Mouse (Mus musculus): ENCODE data around the gene Ror2. TPM values are rescaled to one million over a fixed set of nuclear protein-coding genes. Genes with fewer than 3 reads are reported as not detected.

Gene Ror2
- polyA plus RNA-seq, 1 experiment from 2014 or later = 17.1 TPM

DNA sequence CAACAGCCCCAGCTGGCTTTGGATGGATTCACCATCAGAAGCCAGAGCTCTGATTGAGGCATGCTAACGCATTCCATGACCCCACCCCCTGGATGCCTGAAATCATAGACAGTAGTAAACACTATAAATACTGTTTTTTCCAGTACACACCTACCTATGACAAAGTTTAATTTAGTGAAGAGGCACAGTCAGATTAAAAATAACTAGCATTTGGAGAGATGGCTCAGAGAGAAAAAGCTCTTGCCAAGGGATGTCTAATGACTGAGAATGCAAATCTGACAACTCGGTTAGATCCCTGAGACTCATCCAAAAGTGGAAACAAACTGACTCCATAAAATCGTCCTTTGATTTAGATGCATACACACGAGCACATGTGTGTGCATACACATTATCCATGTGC, 15.4 kb downstream of the Ror2 start:
- Histone ChIP-seq H3K4me2 (no peak overlapping the region), H3K27me3 (no peaks in the 10 kb centered on the region), H3K4me3 (no peak overlapping the region), H3K27ac (no peak overlapping the region), H3K4me1 (peaks cover 41% of the 10 kb centered on the region), H3K36me3 (no peaks in the 10 kb centered on the region), H3K9me3 (no peaks in the 10 kb centered on the region), H3K9ac (no peak overlapping the region)
- no peak for ATAC-seq (ENCODE audit: borderline replicate concordance, extremely low read depth, low FRiP score, low TSS enrichment)
- 72% methylated on average over 4 of the region's 4 CpGs for WGBS

DNA sequence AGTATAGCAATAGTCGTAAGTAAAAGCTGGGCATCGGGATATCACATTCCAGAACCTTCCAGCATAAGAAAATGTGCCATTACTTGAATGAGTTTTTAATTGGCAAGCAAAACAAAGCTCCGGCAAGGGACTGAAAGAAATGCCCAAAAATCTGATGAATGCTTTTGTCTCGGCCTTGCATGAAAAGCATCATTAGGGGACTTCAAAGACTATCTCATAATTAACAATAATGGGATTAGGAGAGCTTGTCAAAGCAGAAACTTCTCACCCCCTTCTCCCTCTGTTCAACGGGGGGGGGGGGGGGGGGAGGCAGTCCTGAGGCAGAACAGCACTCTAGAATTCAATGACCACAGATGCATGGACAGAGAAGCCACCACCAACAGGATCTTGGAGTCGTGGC, 17.4 kb downstream of the Ror2 start:
- Histone ChIP-seq H3K4me3 (no peak overlapping the region), H3K4me1 (peaks cover 47% of the 10 kb centered on the region), H3K27me3 (no peaks in the 10 kb centered on the region), H3K27ac (no peak overlapping the region), H3K9ac (no peak overlapping the region), H3K9me3 (no peaks in the 10 kb centered on the region), H3K36me3 (no peaks in the 10 kb centered on the region), H3K4me2 (no peak overlapping the region)
- no peak for ATAC-seq (ENCODE audit: borderline replicate concordance, extremely low read depth, low FRiP score, low TSS enrichment)
- 55% methylated on average over 6 of the region's 6 CpGs for WGBS

DNA sequence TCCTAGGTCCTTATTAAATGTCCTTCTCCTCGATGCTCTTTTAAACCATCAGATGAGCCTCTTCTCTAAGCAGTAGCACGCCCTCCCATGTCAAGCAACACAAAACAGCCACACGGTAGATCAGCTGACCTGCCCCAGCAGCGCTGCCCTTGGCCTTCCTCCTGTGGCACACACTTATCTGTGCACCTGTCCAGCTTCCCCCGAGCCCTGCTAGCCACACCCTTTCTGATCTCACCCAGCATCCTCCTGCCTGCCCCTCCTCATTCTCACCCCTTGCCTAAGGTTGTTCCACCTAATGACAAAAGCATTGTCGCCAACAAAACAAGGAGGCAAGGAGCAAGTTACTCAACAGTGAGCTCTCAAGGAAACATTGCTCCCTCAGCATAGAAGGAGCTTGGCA, 18.1 kb downstream of the Ror2 start:
- no peaks in the 10 kb centered on the region for H3K36me3 ChIP-seq
- 53% methylated on average over 6 of the region's 6 CpGs for WGBS
- H3K9ac ChIP-seq = no peak overlapping the region
- ATAC-seq (ENCODE audit: borderline replicate concordance, extremely low read depth, low FRiP score, low TSS enrichment) = no peak
- H3K4me3 ChIP-seq = no peak overlapping the region
- H3K9me3 ChIP-seq = no peaks in the 10 kb centered on the region
- H3K4me2 ChIP-seq = no peak overlapping the region
- H3K27me3 ChIP-seq = no peaks in the 10 kb centered on the region
- no peak overlapping the region for H3K27ac ChIP-seq
- H3K4me1 ChIP-seq = peaks cover 54% of the 10 kb centered on the region

DNA sequence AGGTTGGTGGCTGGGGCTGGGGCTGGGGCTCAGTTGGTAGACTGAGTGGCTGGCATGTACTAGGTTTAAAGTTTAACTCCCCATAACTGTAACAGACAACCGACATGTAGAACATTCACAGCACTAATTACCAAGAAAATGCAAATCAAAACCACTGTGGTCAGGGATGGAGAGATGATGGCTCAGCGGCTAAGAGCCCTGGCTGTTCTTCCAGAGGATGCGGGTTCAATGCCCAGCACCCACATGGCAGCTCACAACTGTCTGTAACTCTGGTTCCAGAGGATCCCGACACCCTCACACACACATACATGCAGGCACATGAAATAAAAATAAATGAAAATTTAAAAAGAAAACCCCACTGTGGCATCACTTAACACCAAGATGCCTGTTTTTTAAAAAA, 18.8 kb downstream of the Ror2 start:
- Histone ChIP-seq H3K27me3 (no peaks in the 10 kb centered on the region), H3K27ac (0 out of 2 replicates have a peak overlapping the region, but pooled peaks have one; percentile 44), H3K9me3 (no peaks in the 10 kb centered on the region), H3K36me3 (no peaks in the 10 kb centered on the region), H3K4me2 (no peak overlapping the region), H3K9ac (no peak overlapping the region), H3K4me3 (no peak overlapping the region), H3K4me1 (peaks cover 59% of the 10 kb centered on the region)
- 90% methylated on average over 4 of the region's 4 CpGs for WGBS
- no peak for ATAC-seq (ENCODE audit: borderline replicate concordance, extremely low read depth, low FRiP score, low TSS enrichment)

DNA sequence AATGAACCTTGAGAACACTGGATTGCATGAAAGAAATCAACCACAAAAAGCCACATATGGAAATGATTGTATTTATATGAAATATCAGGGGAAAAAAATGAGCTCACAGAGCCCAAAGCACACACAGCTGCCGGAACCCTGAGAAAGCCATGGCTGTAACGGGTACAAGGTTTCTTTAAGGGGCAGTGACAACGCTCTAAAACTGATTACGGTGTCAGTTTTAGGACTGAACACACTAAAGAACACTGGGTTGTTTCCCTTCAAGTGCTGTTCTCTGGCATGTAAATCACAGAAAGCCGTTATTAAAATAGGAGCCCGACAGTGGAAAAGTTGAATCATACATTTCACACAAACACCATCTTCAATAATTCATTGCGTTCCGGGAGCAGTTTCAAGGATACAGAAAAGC, 19.4 kb downstream of the Ror2 start:
- Histone ChIP-seq H3K4me2 (peak overlapping the region; percentile 6; the same call in 1 of the 2 replicates), H3K9ac (peak overlapping the region; percentile 9; the same call in 1 of the 2 replicates), H3K4me1 (peaks cover 64% of the 10 kb centered on the region), H3K36me3 (no peaks in the 10 kb centered on the region), H3K9me3 (no peaks in the 10 kb centered on the region), H3K4me3 (no peak overlapping the region), H3K27ac (peak overlapping the region; percentile 44), H3K27me3 (no peaks in the 10 kb centered on the region)
- 48% methylated on average over 8 of the region's 8 CpGs for WGBS
- ATAC-seq (ENCODE audit: borderline replicate concordance, extremely low read depth, low FRiP score, low TSS enrichment) = no peak

DNA sequence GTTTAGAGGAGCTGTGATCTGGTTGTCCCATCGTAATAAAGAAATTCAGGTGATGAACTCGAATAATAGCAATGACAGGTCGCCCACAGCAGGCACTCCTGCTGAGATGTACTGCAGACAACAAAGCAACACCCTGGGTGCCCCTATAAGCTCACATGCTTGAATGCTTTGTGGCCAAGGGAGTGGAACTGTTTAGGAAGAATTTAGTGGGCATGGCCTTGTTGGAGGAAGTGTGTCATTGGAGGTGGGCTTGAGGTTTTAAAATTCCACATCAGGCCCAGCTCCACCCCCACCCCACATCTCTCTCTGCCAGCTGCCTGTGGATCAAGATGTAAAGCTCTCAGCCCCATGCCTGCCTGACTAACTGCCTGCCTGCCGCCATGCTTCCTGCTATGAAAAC, 21.0 kb downstream of the Ror2 start:
- Histone ChIP-seq H3K9me3 (no peaks in the 10 kb centered on the region), H3K27me3 (no peaks in the 10 kb centered on the region), H3K27ac (no peak overlapping the region), H3K4me3 (no peak overlapping the region), H3K36me3 (no peaks in the 10 kb centered on the region), H3K4me2 (no peak overlapping the region), H3K4me1 (peaks cover 79% of the 10 kb centered on the region), H3K9ac (no peak overlapping the region)
- no peak for ATAC-seq (ENCODE audit: borderline replicate concordance, extremely low read depth, low FRiP score, low TSS enrichment)
- 83% methylated on average over 4 of the region's 4 CpGs for WGBS

DNA sequence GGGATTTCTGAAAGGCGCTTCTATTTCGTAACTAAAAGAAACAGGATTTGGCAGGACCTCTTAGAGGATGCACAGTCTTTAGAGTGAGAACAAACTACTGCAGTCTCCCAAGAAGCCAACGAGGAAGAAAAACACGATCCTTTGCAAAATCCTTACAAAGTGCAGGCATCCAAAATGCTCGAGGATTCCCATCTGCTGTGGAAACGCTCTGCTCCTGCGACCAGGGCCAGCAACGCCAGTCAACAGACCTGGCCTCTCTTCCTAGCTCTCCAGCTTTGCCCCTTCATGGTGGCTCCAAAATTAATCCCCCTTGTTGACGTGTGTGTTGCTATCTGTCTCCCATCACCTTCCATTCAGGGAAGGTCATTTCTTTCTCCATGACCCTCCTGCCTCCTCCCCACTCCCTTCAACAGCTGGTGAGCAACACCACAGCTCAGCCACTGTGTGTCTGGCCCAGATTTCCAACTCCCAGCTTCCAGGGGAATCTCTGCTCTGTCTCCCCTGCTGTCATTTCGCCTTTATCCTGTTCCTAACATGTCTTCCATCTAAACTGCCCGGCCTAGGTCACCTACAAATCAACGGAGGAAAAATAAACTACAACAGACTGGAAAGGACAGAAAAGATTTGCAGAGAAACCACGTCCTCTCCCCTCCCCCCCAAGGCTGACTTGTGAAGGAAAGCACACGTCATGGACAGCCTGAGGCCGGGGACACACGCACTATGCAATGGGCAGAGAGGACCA, 23.2 kb downstream of the Ror2 start:
- peak overlapping the region; percentile 89 for H3K27ac ChIP-seq
- 33% methylated on average over 16 of the region's 16 CpGs for WGBS
- ATAC-seq (ENCODE audit: borderline replicate concordance, extremely low read depth, low FRiP score, low TSS enrichment) = peak; percentile 84
- peaks cover 91% of the 10 kb centered on the region for H3K4me1 ChIP-seq
- no peaks in the 10 kb centered on the region for H3K36me3 ChIP-seq
- H3K9me3 ChIP-seq = no peaks in the 10 kb centered on the region
- H3K27me3 ChIP-seq = no peaks in the 10 kb centered on the region
- no peak overlapping the region for H3K4me3 ChIP-seq
- no peak overlapping the region for H3K9ac ChIP-seq
- peak overlapping the region; percentile 5; the same call in 1 of the 2 replicates for H3K4me2 ChIP-seq

DNA sequence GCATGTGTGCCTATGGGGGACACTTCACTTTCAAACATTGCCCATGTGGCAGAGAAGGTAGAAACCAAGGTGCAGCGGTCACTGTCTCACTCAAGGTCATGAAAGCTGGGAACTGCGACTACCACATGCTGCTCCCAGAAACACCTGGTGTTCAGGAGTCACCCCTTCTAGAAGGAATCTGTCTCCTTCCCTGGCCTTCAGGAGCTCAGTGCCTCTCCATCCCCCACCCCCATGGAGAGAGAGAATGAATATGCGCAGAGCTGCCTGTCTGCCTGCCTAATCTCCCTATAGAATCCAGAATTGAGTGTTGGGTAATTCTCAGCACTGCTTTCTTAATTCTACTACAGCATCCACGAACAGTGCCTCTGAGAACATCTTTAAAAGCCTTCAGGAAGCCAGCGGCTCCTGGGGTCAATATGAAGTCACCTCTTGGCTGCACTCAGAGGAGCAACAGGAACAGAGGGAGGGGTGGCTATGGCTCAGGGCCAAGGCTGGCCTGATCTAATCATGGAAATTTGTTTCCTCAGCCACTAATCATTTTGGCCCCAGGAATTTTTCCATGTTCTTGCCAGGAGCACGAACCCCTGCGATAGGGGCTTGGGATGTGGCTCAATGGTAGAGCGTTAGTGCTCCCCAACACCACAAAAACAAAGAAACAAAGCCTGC, 24.7 kb downstream of the Ror2 start:
- Histone ChIP-seq H3K27ac (peak overlapping the region; percentile 89), H3K36me3 (no peaks in the 10 kb centered on the region), H3K4me1 (peaks cover 89% of the 10 kb centered on the region), H3K9ac (no peak overlapping the region), H3K4me2 (no peak overlapping the region), H3K9me3 (no peaks in the 10 kb centered on the region), H3K27me3 (no peaks in the 10 kb centered on the region), H3K4me3 (no peak overlapping the region)
- peak; percentile 50 for ATAC-seq (ENCODE audit: borderline replicate concordance, extremely low read depth, low FRiP score, low TSS enrichment)
- WGBS = 39% methylated on average over 8 of the region's 8 CpGs

DNA sequence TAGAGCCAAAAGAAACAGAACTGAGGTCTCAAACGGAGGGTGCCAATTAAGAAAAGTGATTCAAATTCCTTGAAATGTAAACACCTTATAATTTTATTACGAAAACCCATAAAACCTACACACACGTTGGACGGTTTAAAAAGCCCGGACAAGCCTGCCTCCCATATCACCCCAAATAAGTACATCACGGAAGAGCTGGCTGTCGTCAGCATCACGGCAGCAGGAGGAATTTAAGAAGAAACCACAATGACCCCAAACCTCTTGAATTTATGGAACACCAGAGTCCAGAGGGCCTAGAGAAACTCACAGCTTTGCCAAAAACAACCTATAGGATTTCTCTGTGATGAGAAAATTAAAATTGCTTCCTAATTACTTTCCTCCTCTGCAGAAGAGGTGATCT, 27.0 kb downstream of the Ror2 start:
- no peak overlapping the region for H3K9ac ChIP-seq
- no peak for ATAC-seq (ENCODE audit: borderline replicate concordance, extremely low read depth, low FRiP score, low TSS enrichment)
- H3K9me3 ChIP-seq = no peaks in the 10 kb centered on the region
- H3K4me2 ChIP-seq = no peak overlapping the region
- 38% methylated on average over 8 of the region's 8 CpGs for WGBS
- H3K36me3 ChIP-seq = no peaks in the 10 kb centered on the region
- no peak overlapping the region for H3K27ac ChIP-seq
- H3K4me1 ChIP-seq = peaks cover 73% of the 10 kb centered on the region
- H3K27me3 ChIP-seq = no peaks in the 10 kb centered on the region
- no peak overlapping the region for H3K4me3 ChIP-seq

DNA sequence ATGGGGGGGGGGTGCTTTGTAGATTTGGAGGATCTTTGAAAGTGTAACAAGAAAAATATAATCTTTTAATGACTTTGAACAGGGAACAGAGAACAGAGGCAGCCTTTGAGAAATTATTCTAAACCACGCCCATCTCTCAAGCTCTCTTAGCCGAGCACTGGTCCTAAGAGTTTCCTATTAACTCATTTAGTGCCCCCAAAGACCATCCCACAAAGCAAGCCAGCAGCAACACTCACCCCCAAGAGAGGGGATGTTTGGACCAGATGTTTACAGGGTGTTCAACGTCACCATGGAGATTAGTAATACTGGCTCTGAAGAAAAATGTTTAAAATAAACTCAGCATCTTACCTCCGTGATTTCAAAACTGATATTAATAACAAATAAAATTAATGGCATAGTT, 27.4 kb downstream of the Ror2 start:
- Histone ChIP-seq H3K27ac (no peak overlapping the region), H3K4me2 (no peak overlapping the region), H3K9me3 (no peaks in the 10 kb centered on the region), H3K4me1 (peaks cover 69% of the 10 kb centered on the region), H3K36me3 (no peaks in the 10 kb centered on the region), H3K4me3 (no peak overlapping the region), H3K9ac (no peak overlapping the region), H3K27me3 (no peaks in the 10 kb centered on the region)
- ATAC-seq (ENCODE audit: borderline replicate concordance, extremely low read depth, low FRiP score, low TSS enrichment) = no peak
- WGBS = 20% methylated on average over 4 of the region's 4 CpGs

DNA sequence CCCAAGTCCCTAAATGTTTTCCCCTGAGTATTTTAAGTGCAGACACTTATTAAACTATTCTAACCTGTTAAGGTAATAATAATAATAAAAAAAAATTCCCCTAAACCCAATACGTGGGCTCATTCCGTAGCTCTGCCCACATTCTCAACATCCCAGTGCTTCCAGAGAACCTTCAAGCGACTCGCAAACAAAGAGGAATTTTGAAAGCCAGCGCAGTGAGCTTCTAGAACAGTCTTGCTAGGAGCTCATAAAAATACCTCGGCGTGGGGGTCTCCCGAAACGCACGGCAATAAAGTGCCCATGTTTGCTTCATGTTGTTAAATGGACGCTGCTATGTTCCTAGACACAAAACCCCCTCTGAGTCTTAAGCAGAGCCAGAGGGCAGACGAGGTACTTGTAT, 32.7 kb downstream of the Ror2 start:
- Histone ChIP-seq H3K4me1 (peaks cover 40% of the 10 kb centered on the region), H3K4me3 (no peak overlapping the region), H3K9ac (no peak overlapping the region), H3K9me3 (no peaks in the 10 kb centered on the region), H3K36me3 (no peaks in the 10 kb centered on the region), H3K27ac (no peak overlapping the region), H3K27me3 (no peaks in the 10 kb centered on the region), H3K4me2 (no peak overlapping the region)
- WGBS = 89% methylated on average over 12 of the region's 12 CpGs
- ATAC-seq (ENCODE audit: borderline replicate concordance, extremely low read depth, low FRiP score, low TSS enrichment) = no peak

DNA sequence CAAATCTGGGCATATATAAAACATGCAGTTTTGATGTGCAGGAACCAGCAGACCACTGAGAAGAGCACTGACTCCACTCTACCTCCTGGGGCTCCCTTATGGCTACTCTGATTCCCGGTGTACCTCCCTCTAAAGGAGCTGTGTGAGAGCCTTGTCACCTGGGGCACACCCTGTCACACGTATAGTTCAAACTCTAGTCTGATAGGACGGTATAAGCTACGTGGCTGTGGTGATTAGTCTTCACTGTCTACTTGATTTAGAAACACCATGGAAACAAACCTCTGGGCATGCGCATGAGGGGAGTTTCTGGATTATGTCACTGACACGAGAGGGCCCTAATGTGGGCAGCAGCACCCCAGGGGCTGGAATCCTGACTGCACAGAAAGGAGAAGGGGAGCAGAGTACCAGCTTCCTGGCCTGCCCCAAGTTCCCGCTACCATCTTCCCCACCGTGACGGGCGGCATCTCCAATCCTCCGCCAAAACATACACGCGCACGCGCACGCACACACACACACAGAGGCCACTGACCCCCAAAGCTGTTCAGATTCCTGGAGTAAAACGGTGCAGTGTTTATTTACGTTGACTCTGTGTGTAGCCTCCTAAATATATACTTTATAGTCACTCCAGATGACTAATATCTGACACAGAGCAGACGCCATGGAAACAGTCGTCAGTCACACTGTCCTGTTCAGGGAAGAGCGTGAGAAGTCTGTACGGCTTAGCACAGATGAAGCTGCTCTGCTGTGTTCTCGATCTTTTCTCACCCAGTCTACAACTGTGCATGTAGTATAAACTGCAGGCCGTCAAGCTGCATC, 37.1 kb downstream of the Ror2 start:
- Histone ChIP-seq H3K27me3 (no peaks in the 10 kb centered on the region), H3K4me3 (peak overlapping the region; percentile 9; the same call in 1 of the 2 replicates), H3K9ac (no peak overlapping the region), H3K4me2 (peak overlapping the region; percentile 51), H3K9me3 (no peaks in the 10 kb centered on the region), H3K4me1 (peaks cover 60% of the 10 kb centered on the region), H3K36me3 (no peaks in the 10 kb centered on the region), H3K27ac (peak overlapping the region; percentile 61)
- peak; percentile 75; the same call in 1 of the 2 replicates for ATAC-seq (ENCODE audit: borderline replicate concordance, extremely low read depth, low FRiP score, low TSS enrichment)
- WGBS = 23% methylated on average over 24 of the region's 24 CpGs
